Mouse (Mus musculus): ENCODE results near the gene Gtf3c2.
A peak's percentile ranks its signal among the peaks of the same experiment; 100 is the strongest.

The Gtf3c2 gene

GRCm38 (mm10) chr5:31138241-31138967, 41.5 kb downstream of the Gtf3c2 start, which contains the start of gene Ucn:
TSS of gene Ucn (minus strand) at chr5:31138829.
- DNase-seq, result peak; percentile 19

DNA sequence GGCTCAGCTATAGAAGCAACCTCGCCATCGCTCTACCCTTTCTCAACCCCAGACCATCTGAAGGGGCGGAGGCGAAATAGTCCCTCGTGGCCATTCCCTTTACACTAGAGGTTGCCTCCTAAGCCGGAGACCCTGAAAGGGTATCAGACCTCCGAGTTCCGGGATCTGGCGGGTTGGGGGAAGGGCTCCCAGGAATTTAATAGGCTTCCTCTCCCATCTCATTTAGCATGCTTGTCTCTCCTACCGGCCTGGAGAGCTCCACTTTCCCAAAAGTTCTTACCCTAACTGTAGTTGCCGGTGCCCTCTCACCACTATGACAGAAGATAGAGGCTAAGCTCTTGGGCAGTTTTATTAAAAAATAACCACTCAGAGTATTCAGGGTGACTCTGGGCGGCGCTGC, 42.3 kb downstream of the Gtf3c2 start:
- DNase-seq, result no peak

DNA sequence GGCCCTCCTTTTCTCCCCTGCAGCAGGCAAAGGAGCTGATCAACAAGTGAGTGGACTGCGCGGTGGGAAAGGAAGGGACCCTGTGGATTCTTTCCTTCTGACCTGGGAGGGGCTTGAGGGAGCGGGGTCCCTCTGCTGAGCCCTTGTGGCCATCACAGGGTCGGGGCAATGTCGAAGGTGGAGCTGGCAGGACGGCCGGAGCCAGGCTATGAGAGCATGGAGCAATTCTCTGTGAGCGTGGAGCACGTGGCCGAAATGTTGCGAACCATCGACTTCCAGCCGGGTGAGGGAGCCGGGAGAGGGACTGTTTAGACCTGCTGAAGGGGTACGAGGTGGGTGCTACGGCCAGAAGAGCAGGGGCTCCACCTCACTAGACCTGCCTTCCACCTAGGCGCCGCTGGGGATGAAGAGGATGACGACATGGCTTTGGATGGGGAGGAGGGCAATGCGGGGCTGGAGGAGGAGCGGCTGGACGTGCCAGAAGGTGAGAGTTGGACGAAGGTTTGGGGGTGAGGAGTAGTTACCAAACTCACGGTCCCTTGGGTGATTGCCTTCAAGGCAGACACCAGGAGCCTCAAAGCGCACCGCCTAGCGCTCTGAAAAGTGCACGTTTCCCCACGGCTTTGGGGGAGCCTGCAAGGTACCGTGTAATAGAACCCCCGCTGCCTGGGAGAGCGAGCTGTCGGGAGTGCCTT, 43.1 kb downstream of the Gtf3c2 start:
- DNase-seq, result no peak

- no peak for DNase-seq
Observed at GRCm38 (mm10) chr5:31126050-31126449, 53.9 kb downstream of the Gtf3c2 start.

- no peak for DNase-seq
Observed at GRCm38 (mm10) chr5:31123481-31123880, 56.5 kb downstream of the Gtf3c2 start.

DNA sequence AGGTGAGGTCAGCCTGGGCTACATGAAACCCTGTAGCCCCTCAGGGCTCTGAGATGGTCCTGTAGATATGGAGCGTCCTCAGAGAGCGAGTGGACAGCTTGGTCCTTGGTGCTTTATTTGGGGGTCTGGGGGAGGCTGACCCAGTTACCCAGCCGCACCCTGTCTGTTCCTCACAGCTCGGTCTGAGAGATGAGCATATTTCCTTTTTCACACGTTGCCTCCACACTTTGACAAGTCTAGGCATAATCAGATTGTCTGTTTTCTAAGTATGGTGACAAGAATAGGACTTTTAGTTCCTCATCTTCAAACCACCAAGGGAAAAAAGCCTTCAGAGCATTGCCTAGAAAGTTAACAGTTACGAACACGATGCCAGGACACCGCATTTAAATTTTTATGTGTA, 58.8 kb downstream of the Gtf3c2 start:
- DNase-seq, result no peak

GRCm38 (mm10) chr5:31116912-31117311, 63.0 kb downstream of the Gtf3c2 start:
- DNase-seq, result no peak

GRCm38 (mm10) chr5:31116354-31116753, 63.6 kb downstream of the Gtf3c2 start, which contains the start of gene Trim54:
TSS of gene Trim54 (plus strand) at chr5:31116712.
- no peak for DNase-seq

- DNase-seq, result no peak
Observed at GRCm38 (mm10) chr5:31110781-31111180, 69.2 kb downstream of the Gtf3c2 start.

GRCm38 (mm10) chr5:31108000-31108490, 71.9 kb downstream of the Gtf3c2 start, which contains the start of gene Slc30a3:
TSS of gene Slc30a3 (minus strand) at chr5:31108237.
- DNase-seq, result no peak
